1 mouse cellular context compared by ENCODE assay signal in the genomic region with DNA sequence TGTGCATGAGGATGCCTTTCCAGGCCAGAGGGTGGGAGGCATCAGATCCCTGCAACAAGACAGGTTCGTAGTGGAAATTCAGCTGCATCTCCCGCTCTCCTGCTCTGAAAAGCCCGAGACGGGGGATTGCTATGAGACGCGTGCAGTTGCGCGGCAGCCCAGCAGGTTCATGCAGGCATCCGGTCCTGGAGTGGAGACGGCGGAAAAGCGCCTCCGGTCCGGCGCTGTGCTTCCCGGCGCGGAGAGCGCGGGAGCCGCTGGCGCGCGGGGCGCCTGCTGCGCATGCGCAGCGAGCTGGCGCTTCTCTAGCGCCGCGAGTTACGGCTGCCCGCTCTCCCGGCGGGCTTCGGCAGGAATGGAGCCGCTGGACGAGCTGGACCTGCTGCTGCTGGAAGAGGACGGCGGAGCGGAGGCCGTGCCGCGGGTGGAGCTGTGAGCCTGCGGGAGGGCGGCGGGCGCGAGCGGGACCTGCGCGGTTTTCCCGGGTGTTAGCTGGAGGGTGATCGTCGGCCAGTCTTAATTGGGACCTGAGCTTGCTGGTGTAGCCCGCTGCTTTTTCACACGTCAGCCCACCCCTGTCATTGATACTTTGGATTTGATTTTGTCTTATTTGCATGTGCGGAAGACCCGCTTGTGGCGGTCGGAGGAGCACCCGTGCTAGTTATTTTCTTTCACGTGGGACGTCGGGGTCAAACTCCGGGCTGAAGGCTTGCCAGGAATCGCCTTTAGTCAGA.
TF ChIP-seq lines count a peak whose summit lies in the region.

Gene Dna2, plus strand, starts transcription at position 289 of the 734 bp plus-strand sequence.

TF ChIP-seq in MEL, 35 proteins besides CTCF, POLR2A, EP300 and RAD21 (continued from another document):
- TF ChIP-seq MAFK (IDR thresholded peaks at IDR 0.05; ENCODE audit: borderline replicate concordance, low read depth, low read length): no peak
- no peak for TF ChIP-seq MYB (IDR thresholded peaks at IDR 0.05; ENCODE audit: low read depth, low read length)
- TF ChIP-seq E2F4 (IDR thresholded peaks at IDR 0.05; ENCODE audit: borderline replicate concordance, low read depth, low read length): peak; percentile 90; the same call in 1 of the 2 replicates
- no peak for TF ChIP-seq ZNF384 (IDR thresholded peaks at IDR 0.05; ENCODE audit: low read depth, low read length)
- TF ChIP-seq NRF1 (IDR thresholded peaks at IDR 0.05; ENCODE audit: insufficient read depth, low read depth, low read length, poor library complexity, severe bottlenecking): peak; percentile 97
